Mouse (Mus musculus): Measurements from ENCODE around the gene March10. TPM values are rescaled to one million over a fixed set of nuclear protein-coding genes. Genes with fewer than 3 reads are reported as not detected.

Gene March10
- polyA plus RNA-seq, 1 experiment from 2014 or later = not detected

GRCm38 (mm10) chr11:105451553-105452135 is 4.9 kb downstream of the March10 start:
- Histone ChIP-seq H3K27ac (ENCODE audit: low read depth, low read length) (no peak overlapping the region), H3K36me3 (ENCODE audit: control insufficient read depth, insufficient read depth) (no peaks in the 10 kb centered on the region), H3K9ac (ENCODE audit: low read depth, low read length) (no peak overlapping the region), H3K27me3 (replicated peaks; ENCODE audit: control insufficient read depth, insufficient read depth, low read length) (no peaks in the 10 kb centered on the region), H3K4me3 (ENCODE audit: low read depth, low read length) (no peak overlapping the region), H3K4me1 (replicated peaks; ENCODE audit: control insufficient read depth, insufficient read depth, low read length) (no peaks in the 10 kb centered on the region), H3K9me3 (ENCODE audit: control insufficient read depth) (no peaks in the 10 kb centered on the region), H3K4me2 (replicated peaks; ENCODE audit: low read depth) (no peak overlapping the region)
- no peak for TF ChIP-seq CTCF (IDR thresholded peaks at IDR 0.05; ENCODE audit: low read depth)
- 34% methylated on average over 7 of the region's 7 CpGs for WGBS
- peak; percentile 29 for ATAC-seq

GRCm38 (mm10) chr11:105449581-105450315 is 6.8 kb downstream of the March10 start:
- H3K27me3 ChIP-seq (replicated peaks; ENCODE audit: control insufficient read depth, insufficient read depth, low read length) = no peaks in the 10 kb centered on the region
- 55% methylated on average over 12 of the region's 12 CpGs for WGBS

GRCm38 (mm10) chr11:105447661-105448060 is 8.9 kb downstream of the March10 start:
- TF ChIP-seq CTCF (IDR thresholded peaks at IDR 0.05; ENCODE audit: low read depth) = peak; percentile 30
- Histone ChIP-seq H3K4me2 (replicated peaks; ENCODE audit: low read depth) (no peak overlapping the region), H3K4me1 (replicated peaks; ENCODE audit: control insufficient read depth, insufficient read depth, low read length) (no peaks in the 10 kb centered on the region), H3K27me3 (replicated peaks; ENCODE audit: control insufficient read depth, insufficient read depth, low read length) (no peaks in the 10 kb centered on the region), H3K27ac (ENCODE audit: low read depth, low read length) (no peak overlapping the region), H3K9ac (ENCODE audit: low read depth, low read length) (no peak overlapping the region), H3K4me3 (ENCODE audit: low read depth, low read length) (no peak overlapping the region), H3K36me3 (ENCODE audit: control insufficient read depth, insufficient read depth) (no peaks in the 10 kb centered on the region), H3K9me3 (ENCODE audit: control insufficient read depth) (no peaks in the 10 kb centered on the region)
- WGBS = 69% methylated on average over 6 of the region's 6 CpGs
- no peak for ATAC-seq

More at GRCm38 (mm10) chr11:105449581-105450315, 6.8 kb downstream of the March10 start:
- no peaks in the 10 kb centered on the region for H3K4me1 ChIP-seq (replicated peaks; ENCODE audit: control insufficient read depth, insufficient read depth, low read length)
- no peak overlapping the region for H3K4me3 ChIP-seq (ENCODE audit: low read depth, low read length)
- H3K27ac ChIP-seq (ENCODE audit: low read depth, low read length) = no peak overlapping the region
- no peak overlapping the region for H3K4me2 ChIP-seq (replicated peaks; ENCODE audit: low read depth)
- TF ChIP-seq CTCF (IDR thresholded peaks at IDR 0.05; ENCODE audit: low read depth) = no peak
- no peaks in the 10 kb centered on the region for H3K36me3 ChIP-seq (ENCODE audit: control insufficient read depth, insufficient read depth)
- H3K9ac ChIP-seq (ENCODE audit: low read depth, low read length) = no peak overlapping the region
- H3K9me3 ChIP-seq (ENCODE audit: control insufficient read depth) = no peaks in the 10 kb centered on the region
- ATAC-seq = no peak

GRCm38 (mm10) chr11:105446221-105446620 is 10.3 kb downstream of the March10 start:
- Histone ChIP-seq H3K27me3 (replicated peaks; ENCODE audit: control insufficient read depth, insufficient read depth, low read length) (no peaks in the 10 kb centered on the region), H3K4me2 (replicated peaks; ENCODE audit: low read depth) (no peak overlapping the region)
- WGBS = 84% methylated on average over 5 of the region's 5 CpGs

GRCm38 (mm10) chr11:105445741-105446140 is 10.8 kb downstream of the March10 start:
- no peak overlapping the region for H3K4me2 ChIP-seq (replicated peaks; ENCODE audit: low read depth)
- no peaks in the 10 kb centered on the region for H3K9me3 ChIP-seq (ENCODE audit: control insufficient read depth)
- no peaks in the 10 kb centered on the region for H3K4me1 ChIP-seq (replicated peaks; ENCODE audit: control insufficient read depth, insufficient read depth, low read length)
- H3K27me3 ChIP-seq (replicated peaks; ENCODE audit: control insufficient read depth, insufficient read depth, low read length) = no peaks in the 10 kb centered on the region
- no peak overlapping the region for H3K9ac ChIP-seq (ENCODE audit: low read depth, low read length)
- TF ChIP-seq CTCF (IDR thresholded peaks at IDR 0.05; ENCODE audit: low read depth) = no peak
- H3K36me3 ChIP-seq (ENCODE audit: control insufficient read depth, insufficient read depth) = no peaks in the 10 kb centered on the region
- H3K27ac ChIP-seq (ENCODE audit: low read depth, low read length) = no peak overlapping the region
- WGBS = 72% methylated on average over 5 of the region's 5 CpGs
- ATAC-seq = no peak
- no peak overlapping the region for H3K4me3 ChIP-seq (ENCODE audit: low read depth, low read length)

More at GRCm38 (mm10) chr11:105446221-105446620, 10.3 kb downstream of the March10 start:
- no peaks in the 10 kb centered on the region for H3K9me3 ChIP-seq (ENCODE audit: control insufficient read depth)
- no peaks in the 10 kb centered on the region for H3K4me1 ChIP-seq (replicated peaks; ENCODE audit: control insufficient read depth, insufficient read depth, low read length)
- H3K27ac ChIP-seq (ENCODE audit: low read depth, low read length) = no peak overlapping the region
- no peaks in the 10 kb centered on the region for H3K36me3 ChIP-seq (ENCODE audit: control insufficient read depth, insufficient read depth)
- TF ChIP-seq CTCF (IDR thresholded peaks at IDR 0.05; ENCODE audit: low read depth) = no peak
- H3K9ac ChIP-seq (ENCODE audit: low read depth, low read length) = no peak overlapping the region
- no peak overlapping the region for H3K4me3 ChIP-seq (ENCODE audit: low read depth, low read length)
- no peak for ATAC-seq

- Histone ChIP-seq H3K9ac (ENCODE audit: low read depth, low read length) (no peak overlapping the region), H3K4me3 (ENCODE audit: low read depth, low read length) (no peak overlapping the region), H3K36me3 (ENCODE audit: control insufficient read depth, insufficient read depth) (no peaks in the 10 kb centered on the region), H3K4me1 (replicated peaks; ENCODE audit: control insufficient read depth, insufficient read depth, low read length) (no peaks in the 10 kb centered on the region), H3K9me3 (ENCODE audit: control insufficient read depth) (no peaks in the 10 kb centered on the region), H3K27ac (ENCODE audit: low read depth, low read length) (no peak overlapping the region), H3K27me3 (replicated peaks; ENCODE audit: control insufficient read depth, insufficient read depth, low read length) (no peaks in the 10 kb centered on the region), H3K4me2 (replicated peaks; ENCODE audit: low read depth) (no peak overlapping the region)
- WGBS = 76% methylated on average over 6 of the region's 6 CpGs
- ATAC-seq = no peak
- no peak for TF ChIP-seq CTCF (IDR thresholded peaks at IDR 0.05; ENCODE audit: low read depth)
These were observed 11.6 kb downstream of the March10 start for GRCm38 (mm10) chr11:105444929-105445328.
